In the genomic region with DNA sequence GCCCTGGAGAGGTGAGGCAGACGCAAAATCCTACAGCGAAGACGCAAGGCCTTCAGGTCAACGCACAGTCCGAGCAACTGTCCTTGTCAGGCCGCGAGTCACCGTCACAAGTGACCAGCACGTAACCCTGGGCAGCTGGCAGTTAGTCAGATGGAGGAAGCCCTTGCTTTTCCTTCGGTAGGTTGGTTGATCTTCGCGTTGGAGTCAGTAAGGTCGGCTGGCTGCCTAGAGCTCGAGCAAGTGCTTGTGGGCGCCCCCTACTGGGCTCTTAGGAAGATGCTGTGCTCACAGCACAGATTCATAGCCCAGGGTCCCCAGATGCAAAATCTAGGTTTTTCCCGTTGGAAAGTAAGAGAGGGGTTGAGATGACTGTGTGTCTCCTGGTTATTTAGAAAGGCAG, we compare ENCODE assay signal across 8 mouse cellular contexts. TPM values are rescaled to one million over a fixed set of nuclear protein-coding genes. Genes with fewer than 3 reads are reported as not detected.
DNase-seq lines count a peak whose midpoint lies in the region; ATAC-seq lines count a peak whose summit lies in the region.

No protein-coding gene starts in this region.

- H3K36me3 ChIP-seq in hindbrain, embryonic 14.5 days (replicated peaks; ENCODE audit: control insufficient read depth, insufficient read depth), result no peaks in the 10 kb centered on the region

- H3K27ac ChIP-seq in hindbrain, embryonic 14.5 days, result no peak overlapping the region

- no peaks in the 10 kb centered on the region for H3K9me3 ChIP-seq in hindbrain, embryonic 14.5 days (ENCODE audit: control insufficient read depth, low read length)

- WGBS in hindbrain, embryonic 14.5 days, result 15% methylated on average over 16 of the region's 16 CpGs

- H3K4me2 ChIP-seq in hindbrain, embryonic 14.5 days (replicated peaks), result peak overlapping the region; percentile 39; the same call in 1 of the 2 replicates

- H3K4me1 ChIP-seq in hindbrain, embryonic 14.5 days (replicated peaks; ENCODE audit: control insufficient read depth, insufficient read depth, low read length), result peaks cover 4% of the 10 kb centered on the region

- H3K9ac ChIP-seq in hindbrain, embryonic 14.5 days, result no peak overlapping the region

- ATAC-seq in hindbrain, embryonic 14.5 days (ENCODE audit: low FRiP score), result no peak

- H3K27me3 ChIP-seq in hindbrain, embryonic 14.5 days (ENCODE audit: control insufficient read depth, insufficient read depth, low read length), result no peaks in the 10 kb centered on the region

- no peak overlapping the region for H3K4me3 ChIP-seq in hindbrain, embryonic 14.5 days (replicated peaks; ENCODE audit: low read length)

- DNase-seq in T-cell, adult 2 months (ENCODE audit: low spot score), result peak; percentile 53
- DNase-seq in cerebellum, adult 8-10 months, result peak; percentile 82
- peak; percentile 68 for DNase-seq in forelimb bud, embryonic 11.5 days (ENCODE audit: low read depth, low spot score)
- peak; percentile 79 for DNase-seq in hindbrain, embryonic 14.5 days (ENCODE audit: low spot score)
- DNase-seq in layer of hippocampus, postnatal 25 days (ENCODE audit: extremely low spot score in 1 of 2, low spot score in 1 of 2), result peak; percentile 55 to 81
- peak; percentile 62 to 74 for DNase-seq in lung, postnatal 4 days
- peak; percentile 66 for DNase-seq in right cerebral cortex, adult 18-20 months
- peak; percentile 53 for DNase-seq in yolk sac, embryonic 10.5 days (ENCODE audit: low spot score)

RNA-seq across cellular contexts. Expression of a gene that starts 17.2 kb away (rescaled TPM):
- polyA plus RNA-seq in hindbrain, embryonic 14.5 days (2014; fragmentation: Nextera tagmentation; extraction: Ambion mirVana), result 35.8 and 39.4 TPM in 2 replicates
- 1 to 10 TPM; 4.0 to 5.4 TPM for total RNA-seq in layer of hippocampus, postnatal 25 days (2021)

RNA-seq across cellular contexts. Expression of a gene that starts 24.1 kb away (rescaled TPM):
- 1.0 and 1.2 TPM in 2 replicates for polyA plus RNA-seq in hindbrain, embryonic 14.5 days (2014; fragmentation: Nextera tagmentation; extraction: Ambion mirVana)
- total RNA-seq in layer of hippocampus, postnatal 25 days (2021), result under 1 TPM; 0.45 to 0.98 TPM

RNA-seq across cellular contexts. Expression of a gene that starts 53.8 kb away (rescaled TPM):
- polyA plus RNA-seq in hindbrain, embryonic 14.5 days (2014; fragmentation: Nextera tagmentation; extraction: Ambion mirVana), result 32.0 and 32.7 TPM in 2 replicates
- 10 to 100 TPM; 10.4 to 13.5 TPM for total RNA-seq in layer of hippocampus, postnatal 25 days (2021)

RNA-seq across cellular contexts. Expression of a gene that starts 53.9 kb away (rescaled TPM):
- 71.1 and 74.3 TPM in 2 replicates for polyA plus RNA-seq in hindbrain, embryonic 14.5 days (2014; fragmentation: Nextera tagmentation; extraction: Ambion mirVana)
- total RNA-seq in layer of hippocampus, postnatal 25 days (2021), result 10 to 100 TPM; 40.7 to 54.6 TPM
